Mouse (Mus musculus) limb, embryonic 12.5 days (tissue): ENCODE measurements at regions not wholly inside any gene's neighbourhood (a gene's known extent, or its start where the extent isn't known, plus 50 kb on each side); places are given as distances from the start of the nearest gene placed in this dataset.
A peak's percentile ranks its signal among the peaks of the same experiment; 100 is the strongest.

ENCODE experiments used
- ATAC-seq: fragments of 200-750 bp; cut with Nextera tagmentation; 2 replicates; pipeline ENCODE4 v1.8.0; 2017; ENCODE audit warnings: low read depth, moderate TSS enrichment; ENCODE audit not compliant: insufficient number of reproducible peaks, insufficient read depth, low FRiP score, low TSS enrichment
- H3K27ac ChIP-seq: fragments of 300-500 bp; sonication (generic); 2 replicates; pipeline ENCODE4 v1.5.1; 2016; ENCODE audit warnings: mild to moderate bottlenecking, moderate library complexity
- H3K27me3 ChIP-seq: fragments of 300-500 bp; sonication (generic); 2 replicates; pipeline ENCODE4 v1.6.1; 2016; ENCODE audit warnings: mild to moderate bottlenecking, moderate library complexity
- H3K36me3 ChIP-seq: fragments of 300-500 bp; sonication (generic); 2 replicates; pipeline ENCODE4 v1.6.1; 2016; ENCODE audit warnings: mild to moderate bottlenecking, moderate library complexity
- H3K4me1 ChIP-seq: fragments of 300-500 bp; sonication (generic); replicated peaks from 2 replicates; pipeline ENCODE4 v1.6.1; 2016
- H3K4me2 ChIP-seq: fragments of 300-500 bp; sonication (generic); 2 replicates; pipeline ENCODE4 v1.6.1; 2016; ENCODE audit warnings: mild to moderate bottlenecking, moderate library complexity
- H3K4me3 ChIP-seq: fragments of 300-500 bp; sonication (generic); replicated peaks from 2 replicates; pipeline ENCODE4 v1.5.1; 2016; ENCODE audit warnings: mild to moderate bottlenecking
- H3K9ac ChIP-seq: fragments of 300-500 bp; sonication (generic); replicated peaks from 2 replicates; pipeline ENCODE4 v1.6.1; 2016; ENCODE audit warnings: mild to moderate bottlenecking, moderate library complexity
- H3K9me3 ChIP-seq: fragments of 300-500 bp; sonication (generic); 2 replicates; pipeline ENCODE4 v1.6.1; 2016; ENCODE audit warnings: mild to moderate bottlenecking, moderate library complexity
- WGBS: fragments of 180-500 bp; shearing (Covaris S2); methylation state at CpG from one replicate; pipeline ENCODE4 v1.1.7; 2016; 5-methylcytosine and 5-hydroxymethylcytosine counted together

- Histone ChIP-seq H3K36me3 (no peaks in the 10 kb centered on the region), H3K4me1 (no peaks in the 10 kb centered on the region), H3K9ac (no peak overlapping the region), H3K4me3 (no peak overlapping the region), H3K27me3 (no peaks in the 10 kb centered on the region), H3K27ac (no peak overlapping the region), H3K4me2 (no peak overlapping the region), H3K9me3 (no peaks in the 10 kb centered on the region)
- WGBS: 94% methylated on average over 13 of the region's 13 CpGs
- no peak for ATAC-seq
Measured at GRCm38 (mm10) chr4:54282934-54283333, 457.1 kb downstream of the Tmem38b start.

DNA sequence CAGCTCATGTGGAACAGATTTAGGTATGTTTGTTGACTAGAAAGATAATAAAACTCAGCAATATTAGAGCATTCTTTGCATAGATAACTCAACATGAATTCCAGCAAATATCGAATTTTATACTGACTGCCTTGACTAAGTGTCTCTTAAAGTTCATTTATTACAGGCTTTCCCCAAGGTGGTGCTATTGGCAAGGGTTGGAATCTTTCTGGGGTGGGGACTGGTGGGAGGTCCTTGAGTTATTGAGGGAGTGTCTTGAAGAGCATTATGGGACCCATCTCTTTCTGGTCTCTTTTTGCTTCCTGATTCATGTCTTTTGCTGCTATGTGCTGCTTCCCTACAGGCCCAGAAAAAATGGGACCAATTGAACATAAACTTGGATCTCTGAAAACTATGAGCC, 488.0 kb downstream of the Tmem38b start:
- H3K27ac ChIP-seq: no peak overlapping the region
- H3K4me3 ChIP-seq: no peak overlapping the region
- WGBS: 78% methylated on average over 1 of the region's 1 CpGs
- no peak for ATAC-seq
- no peaks in the 10 kb centered on the region for H3K9me3 ChIP-seq
- no peak overlapping the region for H3K9ac ChIP-seq
- no peaks in the 10 kb centered on the region for H3K27me3 ChIP-seq
- H3K4me2 ChIP-seq: no peak overlapping the region
- H3K36me3 ChIP-seq: no peaks in the 10 kb centered on the region
- H3K4me1 ChIP-seq: no peaks in the 10 kb centered on the region

DNA sequence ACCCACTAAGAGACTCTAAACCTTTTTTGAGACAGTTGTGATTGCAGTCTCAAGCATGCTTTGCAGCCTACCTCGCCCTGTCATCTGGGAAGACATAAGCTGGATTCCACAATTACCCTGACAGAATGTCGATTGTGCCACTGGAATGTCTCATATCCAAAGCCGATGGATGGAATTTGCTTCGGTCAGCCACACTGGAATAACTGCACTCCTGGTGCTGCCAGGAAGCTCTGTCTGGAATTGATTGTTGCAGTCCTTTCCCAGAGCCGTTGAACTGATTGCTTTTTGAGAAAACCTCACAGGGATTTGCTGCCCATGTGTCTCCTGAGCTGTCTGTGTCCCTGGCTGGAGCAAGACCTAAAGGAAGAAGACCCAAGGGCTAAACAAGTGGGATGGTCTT, 499.0 kb downstream of the Tmem38b start:
- 44% methylated on average over 5 of the region's 5 CpGs for WGBS
- Histone ChIP-seq H3K9me3 (no peaks in the 10 kb centered on the region), H3K4me1 (peaks cover 6% of the 10 kb centered on the region; the same call in 1 of the 2 replicates), H3K4me3 (no peak overlapping the region), H3K36me3 (no peaks in the 10 kb centered on the region), H3K9ac (no peak overlapping the region), H3K27ac (no peak overlapping the region), H3K27me3 (no peaks in the 10 kb centered on the region), H3K4me2 (no peak overlapping the region)
- no peak for ATAC-seq

DNA sequence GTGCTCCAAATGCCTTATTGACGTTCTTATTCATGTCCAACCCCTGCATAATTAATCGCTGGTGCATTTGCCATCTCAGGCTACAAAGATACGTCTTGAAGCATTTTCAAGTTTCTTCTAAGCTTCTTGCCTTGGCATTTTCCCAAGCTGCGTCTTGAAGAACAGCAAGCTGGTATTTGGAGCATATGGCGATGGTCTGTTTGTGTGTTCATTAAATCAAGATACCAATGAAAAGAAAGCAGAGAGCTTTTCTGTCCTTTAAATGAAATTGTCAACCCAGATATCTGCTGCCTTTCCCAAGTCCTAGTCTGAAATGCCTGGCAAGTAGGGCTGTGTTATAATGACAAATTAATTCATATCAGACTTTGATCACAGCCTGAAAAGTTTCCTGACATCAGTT, 502.4 kb downstream of the Tmem38b start:
- no peak for ATAC-seq
- Histone ChIP-seq H3K27ac (no peak overlapping the region), H3K9ac (no peak overlapping the region), H3K36me3 (no peaks in the 10 kb centered on the region), H3K9me3 (no peaks in the 10 kb centered on the region), H3K27me3 (no peaks in the 10 kb centered on the region), H3K4me3 (no peak overlapping the region), H3K4me2 (no peak overlapping the region), H3K4me1 (peaks cover 16% of the 10 kb centered on the region)
- WGBS: 79% methylated on average over 5 of the region's 5 CpGs

DNA sequence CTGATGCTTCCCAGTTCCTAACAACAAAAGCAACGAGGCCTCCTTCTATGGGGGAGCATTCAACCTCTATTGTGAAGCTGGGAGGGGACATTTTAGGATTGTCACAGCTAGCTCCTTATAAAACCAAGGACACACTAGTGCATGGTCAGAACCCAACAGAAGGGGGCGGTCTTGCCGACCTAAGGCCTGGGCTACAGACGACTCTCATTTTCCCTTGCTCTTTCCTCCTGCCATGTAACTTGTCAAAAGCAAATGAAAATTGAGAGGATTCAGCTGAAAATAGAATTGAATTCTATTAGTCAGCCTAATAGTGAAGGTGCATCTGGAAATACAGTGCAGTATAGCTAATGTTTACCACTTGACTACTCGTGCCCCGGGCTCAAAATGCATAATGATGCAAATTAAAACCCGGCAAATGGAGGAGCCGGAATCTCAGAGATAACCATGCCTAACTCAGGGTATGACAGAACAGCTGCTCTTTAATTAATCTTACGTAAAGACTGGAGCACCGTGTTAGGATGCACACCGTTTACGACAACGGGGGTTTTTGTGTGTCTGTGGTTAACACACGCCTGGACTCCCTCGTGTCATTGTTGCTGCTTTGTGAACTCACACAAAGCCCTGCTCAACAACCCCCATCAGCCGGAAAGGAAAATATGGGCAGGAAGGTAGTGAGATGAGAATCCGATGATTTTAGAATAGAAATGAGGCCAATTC, 503.0 kb downstream of the Tmem38b start:
- no peak for ATAC-seq
- H3K9me3 ChIP-seq: no peaks in the 10 kb centered on the region
- H3K27me3 ChIP-seq: no peaks in the 10 kb centered on the region
- peaks cover 16% of the 10 kb centered on the region for H3K4me1 ChIP-seq
- 79% methylated on average over 17 of the region's 17 CpGs for WGBS
- H3K4me3 ChIP-seq: no peak overlapping the region
- H3K36me3 ChIP-seq: no peaks in the 10 kb centered on the region
- H3K27ac ChIP-seq: no peak overlapping the region
- H3K9ac ChIP-seq: no peak overlapping the region
- H3K4me2 ChIP-seq: no peak overlapping the region

DNA sequence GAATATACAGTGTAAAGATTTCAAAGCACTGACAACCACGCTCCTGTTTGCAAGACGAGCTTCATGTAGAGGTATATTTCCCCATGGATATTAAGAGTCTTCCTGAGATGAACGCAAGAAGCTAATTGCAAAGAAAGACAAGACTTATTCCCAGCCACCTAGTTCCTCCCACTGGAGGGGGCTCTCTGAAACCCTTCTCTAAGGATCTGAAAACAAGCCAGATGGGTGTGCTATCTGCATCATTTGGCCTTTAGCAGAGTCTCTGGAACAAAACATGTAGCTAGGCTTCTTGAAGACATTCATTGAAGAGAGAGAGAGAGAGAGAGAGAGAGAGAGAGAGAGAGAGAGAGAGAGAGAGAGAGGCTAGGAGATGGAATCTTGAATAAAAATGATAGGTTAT, 504.8 kb downstream of the Tmem38b start:
- H3K27ac ChIP-seq: no peak overlapping the region
- H3K4me1 ChIP-seq: peaks cover 10% of the 10 kb centered on the region
- ATAC-seq: no peak
- no peaks in the 10 kb centered on the region for H3K36me3 ChIP-seq
- no peak overlapping the region for H3K9ac ChIP-seq
- no peak overlapping the region for H3K4me3 ChIP-seq
- H3K27me3 ChIP-seq: no peaks in the 10 kb centered on the region
- no peaks in the 10 kb centered on the region for H3K9me3 ChIP-seq
- H3K4me2 ChIP-seq: no peak overlapping the region
- 87% methylated on average over 3 of the region's 3 CpGs for WGBS

GRCm38 (mm10) chr4:54331588-54332211, 505.9 kb downstream of the Tmem38b start:
- Histone ChIP-seq H3K36me3 (no peaks in the 10 kb centered on the region), H3K27ac (peak overlapping the region; percentile 69), H3K9ac (no peak overlapping the region), H3K4me3 (no peak overlapping the region), H3K4me2 (peak overlapping the region; percentile 9; the same call in 1 of the 2 replicates), H3K9me3 (no peaks in the 10 kb centered on the region), H3K27me3 (no peaks in the 10 kb centered on the region), H3K4me1 (peaks cover 10% of the 10 kb centered on the region)
- WGBS: 19% methylated on average over 12 of the region's 12 CpGs
- ATAC-seq: peak; percentile 73; the same call in 1 of the 2 replicates

DNA sequence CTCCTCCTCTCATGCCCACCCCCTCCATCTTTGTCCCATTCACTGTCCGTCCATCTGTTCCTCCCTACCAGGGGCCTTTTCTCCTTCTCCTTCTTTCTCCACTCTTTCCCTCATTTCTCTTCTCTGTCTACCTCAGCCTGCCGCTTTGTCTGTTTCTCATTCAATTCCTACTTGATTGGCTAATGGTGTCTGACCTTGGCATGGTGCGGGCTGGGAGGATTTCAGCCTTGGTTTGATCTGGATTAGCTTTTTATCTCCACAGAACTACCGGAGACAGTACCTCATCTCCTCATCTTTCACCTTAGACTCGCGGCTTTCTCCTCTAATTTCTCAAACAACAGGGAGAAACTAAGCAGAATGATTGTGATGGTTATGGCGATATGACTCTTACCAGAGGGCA, 506.4 kb downstream of the Tmem38b start:
- Histone ChIP-seq H3K4me2 (no peak overlapping the region), H3K4me3 (no peak overlapping the region), H3K27me3 (no peaks in the 10 kb centered on the region), H3K27ac (no peak overlapping the region; the same call in 1 of the 2 replicates), H3K9me3 (no peaks in the 10 kb centered on the region), H3K4me1 (peaks cover 10% of the 10 kb centered on the region), H3K9ac (no peak overlapping the region), H3K36me3 (no peaks in the 10 kb centered on the region)
- no peak for ATAC-seq
- WGBS: 83% methylated on average over 7 of the region's 7 CpGs

DNA sequence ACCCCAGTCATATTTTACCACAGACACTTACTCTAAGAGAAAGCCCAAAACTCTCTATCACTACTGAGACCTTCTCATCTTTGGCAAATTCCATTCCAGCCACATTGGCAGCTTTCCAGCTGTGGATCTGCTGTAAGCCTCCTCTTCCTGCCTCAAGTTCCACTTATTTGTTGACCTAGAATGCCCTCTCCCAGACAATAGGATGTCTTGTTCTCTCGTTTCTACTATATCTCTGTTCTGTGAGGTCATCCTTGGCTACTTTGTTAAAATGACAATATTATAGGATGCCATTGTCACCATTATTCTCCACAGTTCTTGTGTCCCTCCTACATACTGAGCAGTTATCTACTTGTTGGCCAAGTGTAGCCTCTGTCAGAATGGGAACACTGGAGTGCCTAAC, 512.7 kb downstream of the Tmem38b start:
- no peak for ATAC-seq
- no peaks in the 10 kb centered on the region for H3K36me3 ChIP-seq
- H3K27me3 ChIP-seq: no peaks in the 10 kb centered on the region; the same call in 1 of the 2 replicates
- no peak overlapping the region for H3K4me2 ChIP-seq
- no peak overlapping the region for H3K27ac ChIP-seq
- WGBS: 43% methylated on average over 1 of the region's 1 CpGs
- no peaks in the 10 kb centered on the region for H3K9me3 ChIP-seq
- no peak overlapping the region for H3K9ac ChIP-seq
- H3K4me1 ChIP-seq: peaks cover 6% of the 10 kb centered on the region; the same call in 1 of the 2 replicates
- H3K4me3 ChIP-seq: no peak overlapping the region

DNA sequence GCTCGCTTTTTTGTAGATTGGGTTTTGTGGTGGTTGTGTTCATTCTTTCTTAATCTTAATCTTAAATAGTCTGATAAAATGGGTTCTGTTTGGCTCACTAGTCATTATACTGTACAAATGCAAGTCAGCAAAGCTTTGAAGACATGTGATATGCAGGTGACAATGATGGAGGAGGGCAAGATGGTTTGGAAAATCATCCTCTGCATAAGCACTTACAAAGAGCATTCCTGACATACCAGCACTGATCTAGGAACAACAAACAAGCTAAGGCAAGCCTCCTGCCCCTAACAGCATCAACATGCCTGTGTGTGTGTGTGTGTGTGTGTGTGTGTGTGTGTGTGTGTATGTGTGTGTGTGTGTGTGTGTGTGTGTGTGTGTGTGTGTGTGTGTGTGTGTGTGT, 514.3 kb downstream of the Tmem38b start:
- Histone ChIP-seq H3K9ac (no peak overlapping the region), H3K9me3 (no peaks in the 10 kb centered on the region), H3K36me3 (no peaks in the 10 kb centered on the region), H3K4me1 (peaks cover 6% of the 10 kb centered on the region; the same call in 1 of the 2 replicates), H3K4me2 (no peak overlapping the region), H3K27ac (no peak overlapping the region), H3K4me3 (no peak overlapping the region), H3K27me3 (peaks cover 4% of the 10 kb centered on the region)
- ATAC-seq: no peak
- WGBS: 88% methylated on average over 1 of the region's 1 CpGs

- no peaks in the 10 kb centered on the region for H3K36me3 ChIP-seq
- H3K4me3 ChIP-seq: no peak overlapping the region
- no peaks in the 10 kb centered on the region for H3K27me3 ChIP-seq
- no peak overlapping the region for H3K27ac ChIP-seq
- 80% methylated on average over 8 of the region's 8 CpGs for WGBS
- no peak for ATAC-seq
- H3K9ac ChIP-seq: no peak overlapping the region
- H3K4me2 ChIP-seq: no peak overlapping the region
- H3K4me1 ChIP-seq: no peaks in the 10 kb centered on the region
- no peaks in the 10 kb centered on the region for H3K9me3 ChIP-seq
Measured at GRCm38 (mm10) chr4:54353657-54354390, 528.0 kb downstream of the Tmem38b start.
